Mouse (Mus musculus) A20 (cell line): ENCODE results near the gene C9orf72.
"Not testable (repeated sequence)": the region's sequence is repeated elsewhere in the genome, so short reads cannot be mapped to it uniquely, and the experiment has no call there.

ENCODE experiments used
- DNase-seq: peaks from one replicate; pipeline ENCODE4 v3.0.0-alpha.2; 2011; ENCODE audit warnings: low read depth, low spot score

The C9orf72 gene

GRCm38 (mm10) chr4:35225734-35226495 is at the start of gene C9orf72:
Gene C9orf72, minus strand, starts transcription at chr4:35226175.
- peak; percentile 97 for DNase-seq

DNA sequence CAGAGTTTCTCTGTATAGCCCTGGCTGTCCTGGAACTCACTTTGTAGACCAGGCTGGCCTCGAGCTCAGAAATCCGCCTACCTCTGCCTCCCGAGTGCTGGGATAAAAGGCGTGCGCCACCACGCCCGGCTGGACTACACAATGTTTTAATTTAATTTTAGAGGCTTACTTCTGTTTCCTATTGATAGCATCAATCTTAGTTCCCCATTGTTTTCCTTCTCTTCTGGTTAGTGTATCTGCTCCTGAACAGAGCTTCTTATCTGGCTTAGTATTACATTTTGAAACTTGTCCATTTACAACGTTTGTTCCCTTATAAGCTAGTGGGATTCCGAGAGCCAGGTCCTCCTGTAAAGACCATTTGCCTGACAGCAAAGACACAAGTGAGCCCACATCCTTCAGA is 33.0 kb upstream of the C9orf72 start:
- DNase-seq, result no peak

DNA sequence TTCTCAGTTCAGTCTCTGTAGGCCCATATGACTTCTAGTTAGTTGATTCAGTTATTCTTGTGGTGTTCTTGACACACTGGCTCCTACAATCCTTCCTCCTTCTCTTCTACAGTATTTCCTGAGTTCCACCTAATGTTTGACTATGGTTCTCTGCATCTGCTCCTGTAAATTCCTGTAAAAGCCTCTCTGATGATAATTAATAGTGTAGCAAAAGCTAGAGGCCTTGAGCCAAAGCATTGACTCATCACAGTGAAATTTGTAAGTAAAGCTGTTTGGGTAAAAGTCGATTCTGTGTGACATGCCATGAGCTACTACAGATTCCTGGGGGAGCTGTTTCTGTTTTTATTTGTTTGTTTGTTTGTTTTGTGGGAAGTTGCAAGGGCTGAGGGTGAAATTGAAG is 18.0 kb upstream of the C9orf72 start:
- no peak for DNase-seq

- no peak for DNase-seq
These were observed 15.8 kb upstream of the C9orf72 start for GRCm38 (mm10) chr4:35241735-35242134.

DNA sequence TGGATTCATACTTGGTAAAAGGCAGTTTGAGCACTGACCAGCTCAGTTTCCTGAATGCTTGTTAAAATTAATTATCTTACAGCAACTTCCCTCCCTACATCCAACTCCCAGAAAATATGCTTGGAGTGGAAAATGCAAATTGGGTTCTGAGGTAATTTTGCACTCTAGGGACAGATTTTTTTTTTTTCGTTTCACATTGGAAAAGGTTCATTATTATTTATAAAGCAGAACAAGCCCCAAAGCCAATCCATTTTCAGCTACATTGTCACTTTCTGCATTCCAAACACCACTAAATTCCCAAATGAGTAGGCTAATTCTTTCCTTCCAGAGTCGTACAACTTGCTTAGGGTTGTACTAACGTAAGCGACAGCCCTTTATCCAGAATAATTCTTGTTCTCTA is 12.7 kb upstream of the C9orf72 start:
- DNase-seq, result no peak

GRCm38 (mm10) chr4:35238240-35238639 is 12.3 kb upstream of the C9orf72 start:
- not testable (repeated sequence) for DNase-seq

GRCm38 (mm10) chr4:35236313-35236712 is 10.3 kb upstream of the C9orf72 start:
- DNase-seq, result no peak

- DNase-seq, result peak; percentile 28
These were observed 2.3 kb upstream of the C9orf72 start for GRCm38 (mm10) chr4:35228260-35228659.

GRCm38 (mm10) chr4:35226496-35226992 is 569 bp upstream of the C9orf72 start:
- no peak for DNase-seq

DNA sequence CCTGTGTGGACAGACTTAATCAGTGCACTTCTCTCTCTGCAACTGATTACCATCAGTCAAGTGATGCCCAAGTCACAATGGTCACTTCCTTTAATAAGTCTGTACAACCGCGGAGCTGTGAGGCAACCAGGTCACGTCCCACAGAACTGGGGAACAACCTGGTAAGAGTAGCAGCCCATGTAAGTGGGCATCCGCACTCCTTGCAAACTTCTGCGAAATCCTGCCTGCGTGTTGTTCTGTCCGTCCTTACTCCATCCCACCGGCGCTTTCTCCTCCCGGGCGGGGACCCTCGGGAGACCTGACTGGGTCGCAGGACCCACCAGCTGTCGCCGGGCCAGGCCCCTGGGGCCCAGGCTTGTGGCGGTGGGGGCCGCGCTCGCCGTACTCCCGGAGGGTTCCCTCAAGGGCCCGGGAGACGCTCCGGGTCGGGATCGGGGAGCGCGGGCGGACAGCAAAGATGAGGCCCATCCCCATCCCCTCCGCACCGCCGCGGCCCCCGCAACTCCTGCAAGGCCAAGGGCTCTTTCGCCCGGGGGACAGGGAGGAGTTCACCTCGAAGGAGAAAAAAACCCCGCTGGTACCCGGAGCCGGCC is 738 bp downstream of the C9orf72 start:
- peak; percentile 81 for DNase-seq

GRCm38 (mm10) chr4:35224101-35224500 is 1.9 kb downstream of the C9orf72 start:
- peak; percentile 55 for DNase-seq

GRCm38 (mm10) chr4:35223376-35223988 is 2.5 kb downstream of the C9orf72 start:
- DNase-seq, result peak; percentile 42

DNA sequence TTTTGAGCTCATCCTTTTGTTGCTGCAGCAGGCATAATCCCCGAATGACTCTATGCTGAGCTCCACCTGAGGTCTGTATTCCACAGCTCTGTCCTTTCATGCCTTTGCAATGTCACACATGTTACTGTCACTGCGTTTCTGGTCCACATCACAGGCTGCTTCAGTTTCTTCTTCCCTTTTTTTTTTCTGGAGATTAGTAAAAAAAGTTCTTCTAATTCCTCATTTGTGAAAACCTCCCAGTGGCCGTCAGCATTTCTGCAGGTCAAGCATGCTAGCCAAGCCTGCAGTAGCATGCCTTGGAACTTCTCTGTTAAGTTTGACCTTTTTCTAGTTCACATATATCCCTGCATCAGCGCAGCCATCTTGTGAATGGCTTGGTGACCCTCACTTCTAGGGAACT is 4.1 kb downstream of the C9orf72 start:
- DNase-seq, result peak; percentile 49

DNA sequence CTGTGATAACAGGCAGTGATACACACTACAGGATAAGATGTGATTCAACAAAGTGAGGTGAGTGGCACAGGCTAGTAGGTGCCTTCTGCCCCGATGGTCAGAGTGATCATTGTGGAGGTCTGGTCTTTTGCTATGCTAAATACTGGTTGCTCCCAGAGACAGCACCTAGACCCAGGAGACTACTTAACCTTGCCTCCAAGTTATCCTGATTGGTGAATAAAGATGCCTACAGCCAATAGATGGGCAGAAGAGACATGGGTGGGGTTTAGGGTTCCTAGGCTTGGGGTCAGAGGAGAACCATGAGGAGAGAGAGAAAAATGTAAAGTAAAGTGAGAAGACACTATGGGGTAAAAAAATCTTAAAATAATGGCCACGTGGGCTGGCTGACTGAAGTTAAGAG is 4.8 kb downstream of the C9orf72 start:
- no peak for DNase-seq

DNA sequence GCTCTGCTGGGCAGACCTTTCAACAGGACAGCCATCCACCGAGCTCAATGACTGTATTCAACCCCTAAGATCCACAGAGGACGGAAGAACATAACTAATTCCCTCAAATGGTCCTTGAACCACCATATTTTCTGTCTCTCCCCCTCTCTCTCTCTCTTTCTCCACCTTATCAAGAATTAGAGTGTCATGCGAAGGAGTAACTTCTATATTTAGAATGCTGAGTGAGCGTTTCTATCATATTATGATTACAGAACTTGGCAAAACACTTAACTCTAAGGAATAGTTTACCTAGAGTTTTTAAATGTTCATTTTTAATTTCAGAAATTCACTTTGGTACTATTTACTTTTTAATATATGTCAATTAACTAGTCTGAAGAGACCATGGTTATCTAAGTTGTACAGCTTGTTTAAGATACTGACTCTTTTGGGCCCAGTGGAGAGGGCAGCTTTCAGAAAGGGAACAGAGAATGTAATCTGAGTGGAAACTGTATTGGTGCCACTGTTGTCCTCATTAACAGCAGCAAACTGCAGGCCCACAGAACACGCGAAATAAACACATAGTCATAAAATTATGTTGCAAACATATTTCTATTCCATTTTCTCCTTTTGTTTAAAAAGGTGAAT is 5.8 kb downstream of the C9orf72 start:
- no peak for DNase-seq

GRCm38 (mm10) chr4:35204659-35205058 is 21.3 kb downstream of the C9orf72 start:
- no peak for DNase-seq

DNA sequence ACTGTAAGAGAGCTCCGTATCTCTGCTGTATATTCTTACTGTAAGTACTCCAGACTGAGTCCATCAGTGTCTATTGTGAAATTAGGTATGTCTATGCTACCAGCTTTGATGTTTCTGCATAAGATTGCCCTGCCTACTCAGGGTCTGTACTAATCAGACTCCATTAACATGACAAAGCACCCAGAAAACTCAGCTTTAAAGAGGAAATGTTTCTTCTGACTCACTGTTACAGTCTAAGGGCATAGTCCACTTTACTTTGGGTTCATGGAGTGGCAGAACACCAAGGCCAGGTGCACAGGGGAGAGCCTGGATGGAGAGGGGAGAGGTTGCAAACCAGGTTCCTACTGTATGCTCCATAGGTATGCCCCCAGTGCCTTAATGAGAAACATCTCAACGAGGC is 22.3 kb downstream of the C9orf72 start:
- no peak for DNase-seq

DNA sequence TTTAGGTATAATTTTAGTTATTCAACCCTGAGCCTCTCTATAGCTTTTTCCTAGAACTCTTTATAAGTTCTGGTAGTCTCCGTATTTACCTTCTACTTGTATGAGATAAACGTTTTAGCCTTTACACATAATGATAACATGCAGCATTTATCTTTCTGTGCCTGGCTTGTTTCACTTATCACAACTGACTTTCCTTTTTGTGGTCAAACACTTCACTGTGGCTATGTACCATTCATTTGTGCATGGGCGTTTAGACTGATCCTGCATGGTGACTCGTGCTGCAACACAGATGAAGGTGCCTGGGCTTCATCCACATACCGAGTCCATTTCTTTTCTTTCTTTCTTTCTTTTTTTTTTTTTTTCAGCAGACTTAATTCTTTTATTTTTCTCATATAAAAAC is 24.3 kb downstream of the C9orf72 start:
- no peak for DNase-seq

DNA sequence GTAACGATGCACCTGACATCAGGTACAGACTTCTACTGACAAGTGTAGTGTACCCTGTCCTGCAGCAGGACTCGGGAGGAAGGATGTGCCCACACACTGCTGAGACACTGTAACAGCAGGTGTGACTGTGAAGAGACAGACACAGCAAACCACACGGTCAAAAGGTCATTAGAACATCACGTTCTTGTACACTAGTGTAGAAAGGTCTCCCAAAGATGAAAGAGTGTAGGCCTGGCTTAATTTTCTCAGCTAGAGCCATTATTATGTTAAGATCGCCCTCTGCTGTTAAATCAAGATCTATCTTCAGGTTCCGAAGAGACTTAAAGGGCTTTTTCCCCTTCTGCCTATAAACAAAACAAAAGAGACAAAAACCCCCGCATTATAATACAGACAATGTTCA is 33.2 kb downstream of the C9orf72 start:
- DNase-seq, result peak; percentile 19

GRCm38 (mm10) chr4:35189794-35190193 is 36.2 kb downstream of the C9orf72 start:
- DNase-seq, result no peak

DNA sequence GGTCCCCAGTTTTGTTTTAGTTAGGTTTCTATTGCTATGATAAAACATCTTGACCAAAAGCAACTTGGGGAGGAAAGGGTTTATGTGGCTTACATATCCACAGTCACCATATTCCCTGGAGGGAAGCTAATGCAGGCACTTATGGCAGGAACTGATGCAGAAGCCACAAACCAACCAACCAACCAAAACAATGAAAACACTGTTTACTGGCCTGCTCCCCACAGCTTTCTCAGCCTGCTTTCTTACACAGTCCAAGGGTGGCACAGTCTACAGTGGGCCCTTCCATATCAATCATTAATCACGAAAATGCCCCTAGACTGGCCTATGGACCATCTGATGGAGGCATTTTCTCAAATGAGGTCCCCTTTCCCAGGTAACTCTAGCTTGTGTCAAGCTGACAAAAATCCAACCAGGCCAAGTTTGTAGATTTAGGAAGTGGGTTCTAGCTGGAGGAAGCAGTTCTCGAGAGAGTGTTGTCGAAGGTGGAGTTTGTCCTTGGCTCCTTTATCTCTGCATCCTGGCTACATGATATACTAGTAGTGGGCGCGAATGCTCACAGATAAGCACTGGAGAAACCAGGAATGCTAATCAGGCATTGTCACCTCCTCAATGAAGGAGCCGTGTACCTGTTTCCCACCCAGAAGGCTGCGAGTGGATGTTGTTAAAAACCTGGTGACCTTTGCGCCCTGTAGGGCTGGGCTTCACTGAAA is 38.2 kb downstream of the C9orf72 start:
- no peak for DNase-seq
